Mouse (Mus musculus) splenic B cell, adult 2 months (primary cell): Measurements from ENCODE around the gene Kcnh5.

ENCODE experiments used
- DNase-seq: peaks from one replicate; pipeline ENCODE4 v3.0.0-alpha.2; 2011; ENCODE audit warnings: low read depth, low spot score
- H3K27me3 ChIP-seq: 2 replicates; pipeline ENCODE4 v1.6.1; 2012; ENCODE audit warnings: mild to moderate bottlenecking, low read length, moderate library complexity, mixed read lengths; ENCODE audit not compliant: control insufficient read depth, poor library complexity, insufficient read depth, severe bottlenecking
- H3K36me3 ChIP-seq: 2 replicates; pipeline ENCODE4 v1.6.1; 2012; ENCODE audit warnings: mild to moderate bottlenecking, low read length, moderate library complexity, mixed read lengths; ENCODE audit not compliant: control insufficient read depth, poor library complexity, insufficient read depth, severe bottlenecking

Gene Kcnh5

GRCm38 (mm10) chr12:75061731-75062130, 115.4 kb downstream of the Kcnh5 start:
- DNase-seq = no peak

GRCm38 (mm10) chr12:75053731-75054130, 123.4 kb downstream of the Kcnh5 start:
- Histone ChIP-seq H3K36me3 (no peaks in the 10 kb centered on the region), H3K27me3 (no peaks in the 10 kb centered on the region)
- no peak for DNase-seq

More at GRCm38 (mm10) chr12:75061731-75062130, 115.4 kb downstream of the Kcnh5 start:
- no peaks in the 10 kb centered on the region for H3K36me3 ChIP-seq
- no peaks in the 10 kb centered on the region for H3K27me3 ChIP-seq

GRCm38 (mm10) chr12:75036694-75037093, 140.4 kb downstream of the Kcnh5 start:
- Histone ChIP-seq H3K27me3 (no peaks in the 10 kb centered on the region), H3K36me3 (no peaks in the 10 kb centered on the region)
- no peak for DNase-seq

- Histone ChIP-seq H3K36me3 (no peaks in the 10 kb centered on the region), H3K27me3 (no peaks in the 10 kb centered on the region)
- DNase-seq = no peak
These were observed 144.9 kb downstream of the Kcnh5 start for GRCm38 (mm10) chr12:75031970-75032864.

GRCm38 (mm10) chr12:74971187-74971586, 205.9 kb downstream of the Kcnh5 start:
- Histone ChIP-seq H3K27me3 (no peaks in the 10 kb centered on the region), H3K36me3 (no peaks in the 10 kb centered on the region)
- no peak for DNase-seq

- Histone ChIP-seq H3K27me3 (no peaks in the 10 kb centered on the region), H3K36me3 (no peaks in the 10 kb centered on the region)
- DNase-seq = no peak
These were observed 207.7 kb downstream of the Kcnh5 start for GRCm38 (mm10) chr12:74969420-74969819.

- no peak for DNase-seq
- H3K36me3 ChIP-seq = no peaks in the 10 kb centered on the region
- H3K27me3 ChIP-seq = no peaks in the 10 kb centered on the region
These were observed 210.9 kb downstream of the Kcnh5 start for GRCm38 (mm10) chr12:74966266-74966665.

- Histone ChIP-seq H3K36me3 (no peaks in the 10 kb centered on the region), H3K27me3 (no peaks in the 10 kb centered on the region)
- no peak for DNase-seq
These were observed 224.5 kb downstream of the Kcnh5 start for GRCm38 (mm10) chr12:74952661-74953060.

- no peak for DNase-seq
- Histone ChIP-seq H3K27me3 (no peaks in the 10 kb centered on the region), H3K36me3 (no peaks in the 10 kb centered on the region)
These were observed 225.7 kb downstream of the Kcnh5 start for GRCm38 (mm10) chr12:74951124-74952115.

- no peak for DNase-seq
These were observed 275.8 kb downstream of the Kcnh5 start for GRCm38 (mm10) chr12:74901331-74901730.

GRCm38 (mm10) chr12:74900777-74901176, 276.4 kb downstream of the Kcnh5 start:
- no peak for DNase-seq
- H3K27me3 ChIP-seq = no peaks in the 10 kb centered on the region; the same call in 1 of the 2 replicates
- no peaks in the 10 kb centered on the region for H3K36me3 ChIP-seq

More at GRCm38 (mm10) chr12:74901331-74901730, 275.8 kb downstream of the Kcnh5 start:
- Histone ChIP-seq H3K36me3 (no peaks in the 10 kb centered on the region), H3K27me3 (no peaks in the 10 kb centered on the region; the same call in 1 of the 2 replicates)

- DNase-seq = no peak
- Histone ChIP-seq H3K27me3 (no peaks in the 10 kb centered on the region; the same call in 1 of the 2 replicates), H3K36me3 (no peaks in the 10 kb centered on the region)
These were observed 278.1 kb downstream of the Kcnh5 start for GRCm38 (mm10) chr12:74899055-74899454.

GRCm38 (mm10) chr12:74898211-74898610, 278.9 kb downstream of the Kcnh5 start:
- H3K27me3 ChIP-seq = no peaks in the 10 kb centered on the region; the same call in 1 of the 2 replicates
- DNase-seq = no peak
- H3K36me3 ChIP-seq = no peaks in the 10 kb centered on the region

- no peak for DNase-seq
- H3K36me3 ChIP-seq = no peaks in the 10 kb centered on the region
These were observed 282.2 kb downstream of the Kcnh5 start for GRCm38 (mm10) chr12:74894870-74895423.

More at GRCm38 (mm10) chr12:74894870-74895423, 282.2 kb downstream of the Kcnh5 start:
- no peaks in the 10 kb centered on the region for H3K27me3 ChIP-seq
